Mouse (Mus musculus): ENCODE results near the gene Il12a. TPM values are rescaled to one million over a fixed set of nuclear protein-coding genes. Genes with fewer than 3 reads are reported as not detected.

Il12a gene
- total RNA-seq, 2 experiments from 2014 or later, result 1.0 to 1.3 TPM

DNA sequence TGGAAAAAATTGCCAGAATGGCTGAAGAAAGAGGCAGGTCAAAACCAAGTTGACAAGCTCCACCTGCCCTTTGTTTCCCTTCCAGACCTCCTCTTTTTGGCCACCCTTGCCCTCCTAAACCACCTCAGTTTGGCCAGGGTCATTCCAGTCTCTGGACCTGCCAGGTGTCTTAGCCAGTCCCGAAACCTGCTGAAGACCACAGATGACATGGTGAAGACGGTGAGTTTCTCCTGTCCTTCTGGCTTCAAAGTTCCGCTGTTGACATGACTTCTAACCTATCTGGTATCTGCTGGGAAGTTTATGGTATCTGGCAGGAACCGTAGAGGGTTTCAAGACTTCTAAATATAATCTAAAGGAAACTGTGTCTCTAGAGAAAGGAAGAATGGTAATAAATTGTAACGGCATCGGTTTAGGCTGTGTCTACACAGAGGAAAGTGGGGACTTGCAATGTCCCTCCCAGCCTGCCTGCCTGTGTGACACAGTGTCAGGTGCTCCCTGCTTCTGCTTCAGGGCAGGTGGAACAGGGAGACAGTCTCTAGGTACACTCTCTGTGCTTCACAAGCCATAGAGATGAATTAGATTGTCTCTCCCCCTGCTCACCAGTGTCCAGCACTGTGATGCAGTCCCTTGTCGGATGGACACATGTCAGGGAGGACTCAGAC, 1.6 kb downstream of the Il12a start:
- TF ChIP-seq CTCF (conservative IDR thresholded peaks at IDR 0.05), result no peak
- H3K27ac ChIP-seq, result 0 out of 2 replicates have a peak overlapping the region, but pooled peaks have one; percentile 78
- no peak for DNase-seq (ENCODE audit: low spot score in 2 of 2)
- no peak overlapping the region for H3K4me3 ChIP-seq

- Histone ChIP-seq H3K4me3 (no peak overlapping the region), H3K27ac (peak overlapping the region; percentile 78)
- TF ChIP-seq CTCF (conservative IDR thresholded peaks at IDR 0.05), result no peak
- DNase-seq (ENCODE audit: low spot score in 2 of 2), result no peak
Measured at GRCm38 (mm10) chr3:68692600-68693225, 2.3 kb downstream of the Il12a start.

DNA sequence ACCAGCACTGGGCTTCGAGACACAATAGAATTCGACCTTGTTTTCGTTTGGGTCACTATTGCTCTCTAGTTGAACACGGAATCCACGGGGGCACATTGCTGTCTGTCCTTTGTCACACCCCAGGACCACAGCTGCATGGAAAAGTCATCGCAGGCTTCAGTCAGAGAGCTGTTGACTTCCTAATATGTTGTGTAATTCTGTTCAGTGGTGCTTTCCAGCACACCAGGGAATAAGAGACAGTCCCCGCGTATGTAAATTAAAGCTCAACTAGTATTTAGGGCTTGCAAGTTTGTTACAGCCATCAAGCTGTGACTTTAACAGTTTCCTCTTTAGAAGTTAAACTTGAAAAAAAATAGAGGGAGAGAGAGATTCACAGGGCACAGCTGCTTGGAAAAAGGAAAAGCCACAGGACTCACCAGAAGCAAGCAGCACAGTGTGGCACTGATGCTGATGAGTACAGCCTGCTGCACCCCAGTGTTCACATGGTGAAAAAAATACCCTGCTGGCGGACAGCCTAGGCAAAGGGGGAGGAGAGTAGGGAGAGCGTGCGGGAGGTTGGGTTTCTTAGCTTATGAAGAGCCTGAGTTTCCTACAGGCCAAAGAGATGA, 3.1 kb downstream of the Il12a start:
- Histone ChIP-seq H3K27ac (peak overlapping the region; percentile 78), H3K4me3 (peak overlapping the region; percentile 9; the same call in 1 of the 2 replicates)
- peak; percentile 41 for TF ChIP-seq CTCF (conservative IDR thresholded peaks at IDR 0.05)
- DNase-seq (ENCODE audit: low spot score in 2 of 2), result peak; percentile 82 to 85

- H3K4me3 ChIP-seq, result no peak overlapping the region
- H3K27ac ChIP-seq, result no peak overlapping the region
- no peak for DNase-seq (ENCODE audit: low spot score in 2 of 2)
- TF ChIP-seq CTCF (conservative IDR thresholded peaks at IDR 0.05), result no peak
Measured at GRCm38 (mm10) chr3:68695321-68695720, 4.9 kb downstream of the Il12a start.

GRCm38 (mm10) chr3:68696495-68697200, 6.2 kb downstream of the Il12a start:
- H3K4me3 ChIP-seq, result no peak overlapping the region
- 0 out of 2 replicates have a peak overlapping the region, but pooled peaks have one; percentile 1 for H3K27ac ChIP-seq
- TF ChIP-seq CTCF (conservative IDR thresholded peaks at IDR 0.05), result no peak
- no peak for DNase-seq (ENCODE audit: low spot score in 2 of 2)

- no peak for DNase-seq (ENCODE audit: low spot score in 2 of 2)
- Histone ChIP-seq H3K4me3 (no peak overlapping the region), H3K27ac (no peak overlapping the region)
- no peak for TF ChIP-seq CTCF (conservative IDR thresholded peaks at IDR 0.05)
Measured at GRCm38 (mm10) chr3:68698601-68699000, 8.2 kb downstream of the Il12a start.

DNA sequence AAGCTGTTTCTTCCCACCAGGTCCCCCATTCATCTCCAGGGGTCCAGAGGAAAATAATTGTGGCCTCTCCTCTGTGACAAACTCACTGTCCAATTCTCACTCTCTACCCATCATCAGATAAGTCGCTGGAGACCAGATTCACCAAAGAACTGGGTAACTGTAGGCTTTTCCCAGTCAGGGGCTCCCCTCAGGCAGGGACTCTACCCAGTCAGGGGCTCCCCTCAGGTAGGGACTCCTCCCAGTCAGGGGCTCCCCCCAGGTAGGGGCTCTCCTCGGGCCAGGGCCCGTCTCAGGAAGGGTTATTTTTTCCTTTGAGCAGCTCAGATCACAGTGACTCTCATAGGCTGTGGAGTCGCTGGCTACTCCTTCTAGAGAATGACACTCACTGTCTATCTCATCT, 9.6 kb downstream of the Il12a start:
- no peak for TF ChIP-seq CTCF (conservative IDR thresholded peaks at IDR 0.05)
- Histone ChIP-seq H3K27ac (no peak overlapping the region), H3K4me3 (no peak overlapping the region)
- no peak for DNase-seq (ENCODE audit: low spot score in 2 of 2)

GRCm38 (mm10) chr3:68706307-68706706, 15.9 kb downstream of the Il12a start:
- no peak for DNase-seq (ENCODE audit: low spot score in 2 of 2)
- no peak for TF ChIP-seq CTCF (conservative IDR thresholded peaks at IDR 0.05)
- Histone ChIP-seq H3K27ac (no peak overlapping the region), H3K4me3 (no peak overlapping the region)

GRCm38 (mm10) chr3:68708230-68708629, 17.8 kb downstream of the Il12a start:
- peak in 1 of 2 experiments; percentile 59 for DNase-seq (ENCODE audit: low spot score in 2 of 2)
- no peak overlapping the region for H3K4me3 ChIP-seq
- peak; percentile 78 for TF ChIP-seq CTCF (conservative IDR thresholded peaks at IDR 0.05)

DNA sequence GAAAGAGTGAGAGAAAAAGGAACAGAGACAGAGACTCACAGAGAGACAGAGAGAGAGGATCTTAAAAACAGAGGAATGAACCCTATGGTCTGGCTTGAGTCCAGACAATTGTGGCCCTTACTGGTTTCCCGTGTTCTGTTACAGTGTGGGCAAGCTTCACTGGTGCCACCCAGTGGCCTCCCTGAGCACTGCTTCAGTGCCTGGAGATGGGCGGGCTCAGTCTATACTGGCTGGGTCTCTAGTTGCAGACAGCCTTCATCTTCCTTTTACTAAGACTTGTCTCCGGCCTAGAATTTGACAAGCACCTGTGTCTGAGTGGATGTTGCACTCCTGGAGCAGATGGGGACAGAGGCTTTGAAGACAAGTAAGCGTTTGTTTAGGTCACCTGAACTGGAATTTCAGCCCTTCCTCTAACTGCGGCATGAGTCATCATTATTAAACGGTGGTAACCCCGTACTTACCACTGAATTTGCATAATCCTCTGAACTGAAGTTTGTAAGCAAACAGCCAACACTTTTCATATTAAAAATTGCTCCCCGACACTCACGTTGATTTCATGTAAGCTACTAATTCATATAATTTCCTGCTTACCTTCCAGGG, 18.9 kb downstream of the Il12a start:
- no peak overlapping the region for H3K4me3 ChIP-seq
- no peak overlapping the region for H3K27ac ChIP-seq
- DNase-seq (ENCODE audit: low spot score in 2 of 2), result peak; percentile 68 to 79
- TF ChIP-seq CTCF (conservative IDR thresholded peaks at IDR 0.05), result peak; percentile 98

More at GRCm38 (mm10) chr3:68708230-68708629, 17.8 kb downstream of the Il12a start:
- H3K27ac ChIP-seq, result no peak overlapping the region

- H3K27ac ChIP-seq, result no peak overlapping the region
- no peak overlapping the region for H3K4me3 ChIP-seq
- no peak for TF ChIP-seq CTCF (conservative IDR thresholded peaks at IDR 0.05)
- no peak for DNase-seq (ENCODE audit: low spot score in 2 of 2)
Measured at GRCm38 (mm10) chr3:68710436-68710835, 20.0 kb downstream of the Il12a start.

DNA sequence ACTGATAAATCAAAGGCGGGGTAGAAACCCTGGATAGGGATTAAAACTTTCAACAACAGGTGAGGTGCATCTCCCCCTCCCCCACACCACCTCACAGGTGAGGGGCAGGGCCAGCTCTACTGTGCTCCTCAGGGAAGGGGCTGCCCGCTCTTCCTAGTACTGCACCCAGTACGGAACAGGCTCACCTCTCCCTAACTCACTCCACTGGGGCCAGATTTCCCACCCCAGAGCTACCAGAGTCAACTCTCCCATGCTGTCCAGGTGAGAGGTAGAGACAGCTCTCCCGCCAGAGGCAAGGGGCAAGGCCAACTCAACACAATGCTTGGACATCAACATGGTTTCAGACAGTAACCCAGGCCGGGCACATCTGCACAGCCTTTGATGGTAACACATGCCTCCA, 21.1 kb downstream of the Il12a start:
- Histone ChIP-seq H3K27ac (no peak overlapping the region), H3K4me3 (no peak overlapping the region)
- DNase-seq (ENCODE audit: low spot score in 2 of 2), result no peak
- TF ChIP-seq CTCF (conservative IDR thresholded peaks at IDR 0.05), result no peak

Data from layer of hippocampus, adult 2 months (tissue).